Mouse (Mus musculus) heart, postnatal 10 days (tissue): Measurements from ENCODE around the gene Ist1. TPM values are rescaled to one million over a fixed set of nuclear protein-coding genes. Genes with fewer than 3 reads are reported as not detected.

Experiments used
- DNase-seq, 2 experiments: peaks; one replicate each; pipeline ENCODE4 v3.0.0; 2021
- intact Hi-C: fragments of 180-260 bp; cut with DNase I; formaldehyde crosslinking; loops from one replicate; pipeline ENCODE4 v1.15.1; 2025
- total RNA-seq, 2 experiments: library from RNA; stranded (reverse); gene quantifications; 2 replicates each; pipeline ENCODE4 v1.2.3; 2021

The Ist1 gene
- 10 to 100 TPM; 61.7 to 62.6 TPM for total RNA-seq

- intact Hi-C loops: loop anchor here (5.0 kb wide), 2 partner anchors 84 to 86 kb away; partner anchors contain the start of genes Ap1g1 and Dhodh
- DNase-seq: peak; percentile 98 to 99
Observed at GRCm38 (mm10) chr8:109693146-109693900, at the start of gene Ist1. TSS of gene Ist1 (minus strand) at chr8:109693260.

DNA sequence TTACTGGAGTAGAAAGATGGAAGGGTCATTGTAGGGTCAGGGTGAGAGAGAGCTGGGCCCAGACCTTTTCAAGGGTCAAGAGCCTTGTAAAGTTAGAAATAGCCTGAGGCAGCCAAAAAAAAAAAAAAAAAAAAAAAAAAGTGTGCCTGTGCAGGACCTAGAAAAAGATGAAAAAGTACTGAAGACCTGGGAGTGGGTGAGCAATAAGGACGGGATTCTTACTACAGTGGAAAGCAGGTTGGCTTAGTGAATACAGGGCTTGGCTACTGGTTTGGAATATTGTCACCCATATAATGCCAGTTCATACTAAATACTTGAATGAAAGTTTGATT lies 45.0 kb upstream of the Ist1 start:
- intact Hi-C loops: no loop called here
- no peak for DNase-seq

DNA sequence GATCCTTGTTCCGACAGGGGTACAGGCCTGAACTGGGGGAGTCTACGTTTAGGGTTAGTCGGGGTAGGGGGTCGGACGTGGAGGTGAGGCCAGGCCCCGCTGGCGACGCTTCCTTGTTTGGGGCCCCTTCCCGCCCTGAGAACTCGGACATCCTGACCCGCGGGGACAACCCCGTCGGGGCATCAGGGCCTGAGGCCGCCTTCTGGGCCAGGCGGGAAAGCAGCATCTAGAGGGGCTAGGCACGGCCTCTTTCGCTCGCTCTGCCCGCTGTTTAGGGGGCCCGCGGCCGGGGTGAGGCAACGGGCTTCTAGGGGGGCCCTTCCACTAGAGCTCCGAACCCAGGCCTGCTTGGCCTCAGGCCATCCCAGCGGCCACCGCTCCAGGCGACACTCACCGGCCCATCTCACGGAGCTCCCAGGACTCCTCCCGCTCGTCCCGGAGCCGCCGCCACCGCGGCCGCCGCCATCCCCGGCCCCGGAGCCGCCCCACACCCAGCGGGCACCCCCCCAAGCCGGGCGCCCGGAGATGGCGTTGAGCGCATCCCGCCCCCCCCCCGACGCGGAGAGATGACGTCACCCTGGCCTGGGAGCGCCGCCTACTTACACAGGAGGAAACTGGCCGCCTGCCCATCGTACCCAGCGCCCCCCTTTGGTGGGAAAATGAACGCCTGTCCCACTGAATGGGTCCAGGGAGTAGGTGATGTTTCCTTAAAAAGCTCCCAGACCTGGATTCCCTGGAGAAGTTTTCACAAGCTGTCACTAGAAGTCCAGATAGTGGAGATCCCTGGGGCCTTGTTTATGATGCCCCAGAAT lies 44.4 kb upstream of the Ist1 start, which contains the start of gene Atxn1l:
TSS of gene Atxn1l (minus strand) at position 503 of the 812 bp plus-strand sequence.
- intact Hi-C loops: no loop called here
- peak; percentile 84 to 94 for DNase-seq

- peak in 1 of 2 experiments; percentile 19 for DNase-seq
- intact Hi-C loops: no loop called here
Observed at GRCm38 (mm10) chr8:109736819-109737218, 43.8 kb upstream of the Ist1 start.

DNA sequence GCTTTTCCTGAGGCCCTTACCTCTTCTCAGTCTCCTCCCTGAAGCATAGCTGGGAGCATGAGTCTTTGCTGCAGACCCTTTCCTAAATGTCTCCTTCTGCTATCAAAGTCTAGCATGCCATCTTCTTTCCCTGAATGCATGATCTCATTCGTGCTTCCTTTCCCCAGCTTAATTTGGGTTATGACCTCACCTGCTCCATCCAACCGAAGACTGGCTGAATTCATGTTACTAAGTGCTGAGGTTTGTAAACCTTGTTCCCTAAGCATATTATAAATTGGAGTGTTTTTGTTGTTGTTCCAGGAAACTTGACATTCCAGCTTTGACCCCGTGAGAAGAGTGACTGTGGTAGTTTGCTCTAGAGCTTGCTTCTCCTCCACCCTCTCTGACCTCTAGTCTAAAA lies 41.0 kb upstream of the Ist1 start:
- DNase-seq: no peak
- intact Hi-C loops: no loop called here

- intact Hi-C loops: no loop called here
- DNase-seq: no peak
Observed at GRCm38 (mm10) chr8:109731012-109731411, 38.0 kb upstream of the Ist1 start.

GRCm38 (mm10) chr8:109725106-109725505 lies 32.0 kb upstream of the Ist1 start:
- no peak for DNase-seq
- intact Hi-C loops: no loop called here

DNA sequence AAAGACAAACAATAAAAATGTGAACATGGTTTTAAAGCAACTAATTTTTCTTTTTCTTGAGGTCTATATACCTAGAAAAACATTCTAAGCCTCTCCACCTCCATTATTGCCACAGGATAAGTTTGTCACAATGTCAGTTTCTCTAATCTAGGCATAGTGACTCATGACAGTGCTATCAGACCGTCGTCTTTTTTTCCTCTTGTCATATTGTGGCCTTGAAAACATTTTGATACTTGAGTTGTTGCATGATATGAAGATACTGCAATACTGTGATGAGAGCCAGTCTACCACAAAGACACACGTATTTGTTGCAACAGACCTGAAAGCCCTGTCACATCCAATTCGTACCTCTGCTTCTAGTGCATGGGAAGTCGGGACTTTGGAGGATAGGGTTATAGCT lies 21.9 kb upstream of the Ist1 start:
- no peak for DNase-seq
- intact Hi-C loops: no loop called here

- no peak for DNase-seq
- intact Hi-C loops: no loop called here
Observed at GRCm38 (mm10) chr8:109712521-109712920, 19.5 kb upstream of the Ist1 start.

DNA sequence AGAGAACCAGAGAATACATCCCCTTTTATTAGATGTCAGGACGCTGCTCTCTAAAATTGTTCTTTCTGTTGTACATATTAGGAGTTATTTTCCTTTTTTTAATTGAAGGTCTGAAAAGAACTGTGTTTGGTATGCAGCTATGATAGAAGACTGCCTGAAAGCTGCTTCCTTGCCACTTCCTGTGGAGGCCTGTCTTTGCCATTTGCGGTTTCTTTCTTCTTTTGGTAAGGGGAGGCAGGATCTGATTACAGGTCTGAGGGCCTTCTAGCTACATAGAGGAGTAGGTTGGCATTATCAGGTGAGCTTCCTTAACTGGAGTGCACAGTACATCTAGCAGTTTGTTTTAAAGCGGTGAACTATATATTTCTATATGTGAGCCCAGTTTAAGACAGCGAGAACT lies 14.9 kb upstream of the Ist1 start:
- intact Hi-C loops: loop anchor here (5.0 kb wide), 2 partner anchors 101 to 209 kb away; partner anchors contain the start of gene Dhodh
- DNase-seq: no peak

DNA sequence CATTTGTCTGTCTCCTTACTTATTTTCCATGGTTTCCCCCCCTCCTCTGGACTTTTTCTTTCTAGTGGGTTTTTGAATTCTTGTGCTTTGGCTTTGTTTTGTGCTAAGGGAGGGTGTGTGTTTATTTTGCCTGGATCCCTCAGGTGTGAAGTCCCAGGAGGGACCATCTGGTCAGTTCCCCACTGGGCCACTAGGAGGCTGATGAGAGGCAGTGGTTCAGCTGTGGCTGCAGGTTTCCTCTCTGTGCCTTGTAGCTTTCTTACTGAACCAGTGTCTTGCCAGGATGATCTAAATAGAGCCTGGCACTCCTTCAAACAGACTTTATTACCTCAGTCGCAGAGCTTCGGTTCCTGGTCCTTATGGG lies 13.8 kb upstream of the Ist1 start:
- intact Hi-C loops: loop anchor here (5.0 kb wide), 2 partner anchors 100 to 210 kb away; partner anchors contain the start of gene Dhodh
- peak; percentile 76 to 85 for DNase-seq

DNA sequence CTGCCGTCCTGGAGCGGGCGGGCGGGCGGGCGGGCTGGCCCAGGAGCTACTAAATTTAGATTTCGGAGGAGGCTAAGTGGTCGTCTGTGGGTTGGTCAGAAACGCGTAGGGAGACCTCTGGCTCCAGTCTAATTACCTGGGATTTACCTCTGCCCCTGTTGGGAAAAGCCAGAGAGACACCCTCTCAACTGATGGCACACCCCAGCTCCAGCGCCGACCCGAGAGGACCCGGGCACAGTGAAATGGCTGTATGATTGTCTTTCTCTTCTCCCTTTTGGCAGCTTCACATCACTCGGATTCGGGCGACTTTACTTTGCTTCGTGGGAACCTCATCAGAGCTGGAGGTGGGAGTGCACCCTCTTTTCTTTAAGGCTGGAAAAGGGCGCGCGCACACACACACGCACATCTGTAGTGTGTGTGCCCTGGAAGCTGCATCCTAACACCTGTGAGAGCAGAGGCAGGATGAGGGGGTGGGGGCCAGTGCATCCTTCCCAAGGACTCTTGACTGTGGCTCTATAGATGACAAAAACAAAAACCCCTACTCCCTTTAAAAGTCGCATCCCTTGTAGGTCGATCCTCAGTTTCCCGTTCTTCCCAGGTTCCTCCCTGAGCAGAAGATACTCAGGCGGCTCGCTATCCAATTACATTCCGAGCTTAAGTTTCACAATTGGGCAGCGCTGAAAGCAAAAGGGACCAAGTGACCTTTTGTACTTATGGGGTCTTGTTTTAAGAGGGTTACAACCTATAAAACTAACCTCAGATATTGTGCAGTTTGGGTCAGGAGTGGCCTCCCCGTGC lies 13.2 kb upstream of the Ist1 start:
- peak in 1 of 2 experiments; percentile 39 for DNase-seq
- intact Hi-C loops: loop anchor here (5.0 kb wide), 2 partner anchors 99 to 211 kb away; partner anchors contain the start of gene Dhodh

DNA sequence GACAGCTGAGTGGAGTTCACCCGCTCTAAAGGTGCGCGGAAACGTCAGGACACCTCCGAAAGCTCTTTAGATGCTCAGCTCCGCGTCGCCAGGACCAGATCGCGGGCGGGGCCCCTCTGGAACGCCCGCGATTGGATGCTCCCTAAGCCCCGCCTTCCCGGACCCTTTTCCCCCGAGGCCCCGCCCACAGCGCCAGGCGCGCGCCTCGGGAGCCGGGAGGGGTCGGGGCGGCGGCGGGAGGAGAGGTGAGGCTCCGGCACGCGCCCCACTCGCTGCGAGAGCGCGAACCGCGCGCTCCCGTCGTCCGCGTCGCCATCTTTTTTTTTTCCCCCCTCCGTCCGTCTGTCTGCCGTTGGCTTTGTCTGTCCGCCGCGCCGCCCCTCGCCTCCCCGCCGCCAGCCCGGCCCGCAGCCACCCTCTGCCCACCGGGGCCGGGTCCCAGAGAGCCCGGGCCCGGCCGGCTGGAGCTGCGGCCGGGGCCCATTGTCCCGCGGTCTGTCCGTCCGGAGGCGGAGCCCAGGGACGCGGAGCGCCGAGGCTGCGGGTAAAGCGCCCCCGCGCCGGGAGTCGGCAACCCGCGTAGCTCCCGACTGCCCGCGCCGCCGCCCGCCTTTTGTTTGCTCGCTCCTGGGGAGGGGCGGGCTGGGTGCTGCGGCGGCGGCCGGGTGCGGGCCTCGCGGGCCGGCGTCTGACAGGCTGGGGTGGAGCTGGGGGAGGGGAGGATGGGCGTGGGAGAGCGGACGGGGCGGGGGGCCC lies 12.4 kb upstream of the Ist1 start, which contains the start of gene Zfp821:
TSS of gene Zfp821 (plus strand) at position 227 of the 756 bp plus-strand sequence.
- DNase-seq: peak; percentile 92 to 94
- intact Hi-C loops: loop anchor here (5.0 kb wide), 2 partner anchors 98 to 212 kb away; partner anchors contain the start of gene Dhodh

DNA sequence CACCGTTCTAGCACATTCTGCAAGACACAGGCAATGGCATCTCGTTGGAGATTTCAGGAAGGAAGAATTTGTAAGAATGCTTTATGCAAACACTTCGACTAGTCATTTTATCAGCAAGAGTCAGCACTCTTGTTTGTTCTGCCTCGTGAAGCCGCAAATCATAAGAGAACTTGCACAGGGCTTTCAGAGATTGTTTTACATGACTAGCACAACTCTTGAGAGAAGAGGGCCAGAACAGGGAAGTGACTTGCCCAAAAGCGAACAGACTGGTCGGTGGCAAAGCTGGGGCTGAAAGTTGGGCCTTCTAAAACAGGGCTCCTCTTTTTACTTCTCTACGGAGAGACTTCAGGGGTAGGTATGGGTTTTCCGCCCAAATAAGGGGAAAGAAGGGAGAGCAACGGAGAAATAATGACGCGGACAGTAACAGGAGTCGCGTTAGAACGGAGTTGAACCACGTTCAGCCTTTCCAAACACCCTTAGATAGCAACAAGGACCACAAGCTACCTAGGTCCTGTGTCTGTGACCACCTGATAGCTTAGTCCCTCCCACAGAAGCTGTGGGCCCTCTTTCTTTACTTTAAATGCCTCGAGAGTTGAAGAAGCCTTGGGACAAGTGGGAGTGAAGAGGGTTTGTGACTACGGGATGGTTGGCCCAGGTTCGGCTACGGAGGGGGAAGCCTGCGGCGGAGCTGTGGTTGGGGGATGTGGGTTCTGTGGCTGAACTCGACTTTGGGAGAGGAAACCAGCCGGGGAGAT lies 11.7 kb upstream of the Ist1 start:
- DNase-seq: no peak
- intact Hi-C loops: loop anchor here (5.0 kb wide), 2 partner anchors 97 to 213 kb away; partner anchors contain the start of gene Dhodh

DNA sequence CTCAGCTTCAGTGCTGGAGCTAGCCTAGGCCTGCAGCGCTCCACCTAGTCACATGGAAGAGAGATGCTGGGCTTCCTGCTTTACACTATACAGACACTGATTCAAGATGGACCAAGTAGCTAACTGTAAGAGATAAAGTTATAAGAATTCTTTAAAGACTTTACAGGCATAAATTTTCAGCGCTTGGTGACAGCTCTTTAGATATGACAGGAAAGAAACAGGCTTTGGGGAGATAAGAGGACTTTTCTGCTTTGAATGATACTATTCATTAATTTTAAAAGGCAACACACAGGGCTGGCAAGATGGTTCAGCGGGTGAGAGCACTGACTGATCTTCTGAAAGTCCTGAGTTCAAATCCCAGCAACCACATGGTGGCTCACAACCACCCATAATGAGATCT lies 5.4 kb upstream of the Ist1 start:
- no peak for DNase-seq
- intact Hi-C loops: no loop called here

DNA sequence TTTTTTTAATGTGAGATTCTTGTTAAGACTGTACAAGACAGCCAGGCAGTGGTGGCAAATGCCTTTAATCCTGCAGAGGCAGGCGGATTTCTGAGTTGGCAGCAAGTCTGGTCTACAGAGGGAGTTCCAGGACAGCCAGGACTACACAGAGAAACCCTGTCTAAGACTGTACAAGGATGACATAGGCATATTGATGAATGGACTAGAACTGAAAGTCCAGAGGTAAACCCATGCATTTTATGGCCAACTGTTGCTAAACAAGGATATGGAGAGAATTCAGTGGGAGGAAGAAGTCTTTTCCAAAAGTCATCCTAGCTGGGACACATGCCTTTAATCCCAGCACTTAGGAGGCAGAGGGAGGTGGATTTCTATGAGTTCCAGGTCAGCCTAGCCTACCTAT lies 4.7 kb upstream of the Ist1 start:
- intact Hi-C loops: no loop called here
- DNase-seq: no peak

DNA sequence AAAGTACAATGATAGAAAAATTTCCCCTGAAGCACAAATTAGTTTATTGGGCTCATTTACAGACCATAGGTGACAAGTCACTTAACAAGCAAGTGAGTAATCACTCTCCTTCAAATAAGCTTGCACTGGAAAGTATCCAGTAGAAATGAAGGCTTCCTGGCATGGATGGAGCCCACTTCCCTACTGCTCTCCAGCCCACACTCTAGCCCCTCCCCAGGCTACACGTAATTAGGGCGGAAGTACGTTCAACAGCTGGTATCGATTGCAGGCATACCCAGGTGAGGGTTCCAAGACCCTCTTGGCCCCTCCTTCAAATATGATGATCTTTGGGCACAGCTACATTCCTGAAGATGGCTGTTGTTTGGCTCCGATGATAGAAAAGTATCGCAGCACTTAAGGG lies 1.1 kb upstream of the Ist1 start:
- intact Hi-C loops: loop anchor here (5.0 kb wide), 2 partner anchors 83 to 87 kb away; partner anchors contain the start of genes Ap1g1 and Dhodh
- no peak for DNase-seq

- intact Hi-C loops: loop anchor here (5.0 kb wide), 2 partner anchors 85 kb away; partner anchors contain the start of genes Ap1g1 and Dhodh
- no peak for DNase-seq
Observed at GRCm38 (mm10) chr8:109692443-109693145, 466 bp downstream of the Ist1 start.
